13 mouse cellular contexts compared by ENCODE assay signal in genomic region chr1:91705451-91705850, GRCm38 (mm10).
DNase-seq lines count a peak whose midpoint lies in the region; TF ChIP-seq lines count a peak whose summit lies in the region.
"Had no signal": no experiment of that assay in that cellular context is flagged by ENCODE, and none has a peak within 500 bp of the region (broad histone marks: within the 10 kb centered on the region; RNA-seq: fewer than 3 reads in every experiment).

No protein-coding gene starts in this region.

- no peak for TF ChIP-seq POLR2A in cerebellum, adult 2 months (IDR thresholded peaks at IDR 0.05; ENCODE audit: borderline replicate concordance, insufficient read depth, low read length)

- H3K27me3 ChIP-seq in cerebellum, adult 2 months (ENCODE audit: control insufficient read depth, insufficient read depth, low read length): no peaks in the 10 kb centered on the region
- H3K27me3 ChIP-seq: heart, embryonic 13.5 days; hindbrain, embryonic 13.5 days had no signal

- TF ChIP-seq CTCF in cerebellum, adult 2 months (IDR thresholded peaks at IDR 0.05; ENCODE audit: borderline replicate concordance, insufficient read depth, low read depth, low read length): no peak

- DNase-seq in urinary bladder, adult 2 months (ENCODE audit: low spot score): peak; percentile 15
- DNase-seq in urinary bladder, postnatal 25 days (ENCODE audit: low spot score): no peak
- DNase-seq in frontal cortex, adult 2 months (ENCODE audit: extremely low spot score in 1 of 2, low spot score in 1 of 2): peak; percentile 20 to 55
- peak; percentile 17 for DNase-seq in lung, postnatal 14 days
- DNase-seq in thymus, postnatal 4 days: peak; percentile 32
- no peak for DNase-seq in cerebellum, adult 2 months
- DNase-seq in cerebellum, adult 18-20 months: no peak
- DNase-seq: kidney, adult 2 months; liver had no signal

- 88% methylated on average over 9 of the region's 9 CpGs for WGBS in cerebellum, adult 2 months

- H3K4me1 ChIP-seq in cerebellum, adult 2 months (ENCODE audit: control insufficient read depth, insufficient read depth, low read length): peaks cover 12% of the 10 kb centered on the region
- H3K4me1 ChIP-seq: heart, embryonic 13.5 days; hindbrain, embryonic 13.5 days had no signal

- H3K27ac ChIP-seq in cerebellum, adult 2 months (ENCODE audit: insufficient read depth, low read length): no peak overlapping the region
- H3K27ac ChIP-seq: heart, embryonic 13.5 days; hindbrain, embryonic 13.5 days; layer of hippocampus, adult 2 months had no signal

- H3K4me3 ChIP-seq in cerebellum, adult 2 months (replicated peaks; ENCODE audit: insufficient read depth, low read depth, low read length): no peak overlapping the region
- H3K4me3 ChIP-seq: erythroblast, embryonic 14.5 days; heart, embryonic 13.5 days; hindbrain, embryonic 13.5 days; layer of hippocampus, adult 2 months had no signal

Comparison
In these comparisons a context has a peak if more than half of its experiments do, and no peak if none do; other contexts are left out.
1. DNase-seq: peak in urinary bladder, adult 2 months (single experiment), frontal cortex, adult 2 months (2 of 2), lung, postnatal 14 days (single experiment) and thymus, postnatal 4 days (single experiment); none in urinary bladder, postnatal 25 days (single experiment), cerebellum, adult 2 months (0 of 2) and cerebellum, adult 18-20 months (0 of 2).